Mouse (Mus musculus) kidney, embryonic 16.5 days (tissue): ENCODE results near the gene Rint1. TPM values are rescaled to one million over a fixed set of nuclear protein-coding genes. Genes with fewer than 3 reads are reported as not detected.
A peak's percentile ranks its signal among the peaks of the same experiment; 100 is the strongest.

ENCODE experiments used
- ATAC-seq: fragments of 200-750 bp; cut with Nextera tagmentation; 2 replicates; pipeline ENCODE4 v1.8.0; 2017; ENCODE audit warnings: moderate TSS enrichment; ENCODE audit not compliant: low FRiP score, low TSS enrichment
- H3K27ac ChIP-seq: fragments of 300-500 bp; sonication (generic); 2 replicates; pipeline ENCODE4 v1.5.1; 2014; ENCODE audit warnings: low read length
- H3K27me3 ChIP-seq: fragments of 300-500 bp; sonication (generic); 2 replicates; pipeline ENCODE4 v1.6.1; 2014; ENCODE audit warnings: low read length, control low read depth, mixed read lengths; ENCODE audit not compliant: insufficient read depth
- H3K36me3 ChIP-seq: fragments of 300-500 bp; sonication (generic); 2 replicates; pipeline ENCODE4 v1.6.1; 2014; ENCODE audit warnings: low read length, control low read depth, mixed read lengths; ENCODE audit not compliant: insufficient read depth
- H3K4me1 ChIP-seq: fragments of 300-500 bp; sonication (generic); 2 replicates; pipeline ENCODE4 v1.6.1; 2014; ENCODE audit warnings: low read length, control low read depth, mixed read lengths; ENCODE audit not compliant: insufficient read depth
- H3K4me2 ChIP-seq: fragments of 300-500 bp; sonication (generic); replicated peaks from 2 replicates; pipeline ENCODE4 v1.6.1; 2014; ENCODE audit warnings: low read depth, low read length
- H3K4me3 ChIP-seq: fragments of 300-500 bp; sonication (generic); 2 replicates; pipeline ENCODE4 v1.5.1; 2014; ENCODE audit warnings: mild to moderate bottlenecking, low read length
- H3K9ac ChIP-seq: fragments of 300-500 bp; sonication (generic); replicated peaks from 2 replicates; pipeline ENCODE4 v1.6.1; 2014; ENCODE audit warnings: low read length
- H3K9me3 ChIP-seq: fragments of 300-500 bp; sonication (generic); 2 replicates; pipeline ENCODE4 v1.6.1; 2016; ENCODE audit warnings: low read length, control low read depth
- WGBS: fragments of 180-500 bp; shearing (Covaris S2); extraction: QIAGEN DNeasy Blood & Tissue Kit; methylation state at CpG from one replicate; pipeline ENCODE4 v1.1.7; 2014; 5-methylcytosine and 5-hydroxymethylcytosine counted together
- polyA plus RNA-seq: library from polyadenylated mRNA; unstranded; fragments of >200 nt; fragmentation: Nextera tagmentation; extraction: Ambion mirVana; gene quantifications from 2 replicates; pipeline ENCODE4 v1.2.1, GENCODE M21; 2015

The Rint1 gene
- polyA plus RNA-seq, 1 experiment from 2014 or later: 33.6 TPM

DNA sequence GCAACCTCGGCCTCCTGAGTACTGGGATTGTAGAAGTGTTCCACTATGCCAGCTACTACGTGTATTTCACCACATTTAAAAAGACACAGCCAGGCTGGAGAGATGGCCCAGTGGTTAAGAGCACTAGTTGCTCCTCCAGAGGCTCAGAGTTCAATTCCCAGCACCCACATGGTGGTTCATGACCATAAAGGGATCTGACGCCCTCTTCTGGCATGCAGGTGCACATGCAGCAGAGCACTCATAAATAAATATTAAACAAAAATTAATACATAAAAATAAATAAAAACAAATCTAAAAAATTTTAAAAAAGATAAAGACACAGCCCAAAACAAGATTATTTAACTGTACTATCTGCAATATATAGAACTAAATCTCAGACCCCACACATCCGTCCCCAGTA lies 7.0 kb upstream of the Rint1 start:
- Histone ChIP-seq H3K9me3 (0 out of 2 replicates have a peak, but pooled peaks cover 3% of the 10 kb centered on the region), H3K9ac (no peak overlapping the region)
- WGBS: 84% methylated on average over 4 of the region's 4 CpGs

GRCm38 (mm10) chr5:23781172-23781571 lies 6.3 kb upstream of the Rint1 start:
- Histone ChIP-seq H3K27ac (no peak overlapping the region), H3K4me1 (peaks cover 20% of the 10 kb centered on the region), H3K4me3 (no peak overlapping the region), H3K9me3 (0 out of 2 replicates have a peak, but pooled peaks cover 3% of the 10 kb centered on the region), H3K4me2 (no peak overlapping the region), H3K9ac (no peak overlapping the region), H3K27me3 (no peaks in the 10 kb centered on the region), H3K36me3 (peaks cover 3% of the 10 kb centered on the region; the same call in 1 of the 2 replicates)
- WGBS: 63% methylated on average over 4 of the region's 4 CpGs
- no peak for ATAC-seq

More for the DNA sequence above, 7.0 kb upstream of the Rint1 start:
- Histone ChIP-seq H3K36me3 (peaks cover 5% of the 10 kb centered on the region; the same call in 1 of the 2 replicates), H3K27me3 (no peaks in the 10 kb centered on the region), H3K4me3 (no peak overlapping the region), H3K4me1 (peaks cover 20% of the 10 kb centered on the region), H3K4me2 (no peak overlapping the region), H3K27ac (no peak overlapping the region)
- no peak for ATAC-seq

DNA sequence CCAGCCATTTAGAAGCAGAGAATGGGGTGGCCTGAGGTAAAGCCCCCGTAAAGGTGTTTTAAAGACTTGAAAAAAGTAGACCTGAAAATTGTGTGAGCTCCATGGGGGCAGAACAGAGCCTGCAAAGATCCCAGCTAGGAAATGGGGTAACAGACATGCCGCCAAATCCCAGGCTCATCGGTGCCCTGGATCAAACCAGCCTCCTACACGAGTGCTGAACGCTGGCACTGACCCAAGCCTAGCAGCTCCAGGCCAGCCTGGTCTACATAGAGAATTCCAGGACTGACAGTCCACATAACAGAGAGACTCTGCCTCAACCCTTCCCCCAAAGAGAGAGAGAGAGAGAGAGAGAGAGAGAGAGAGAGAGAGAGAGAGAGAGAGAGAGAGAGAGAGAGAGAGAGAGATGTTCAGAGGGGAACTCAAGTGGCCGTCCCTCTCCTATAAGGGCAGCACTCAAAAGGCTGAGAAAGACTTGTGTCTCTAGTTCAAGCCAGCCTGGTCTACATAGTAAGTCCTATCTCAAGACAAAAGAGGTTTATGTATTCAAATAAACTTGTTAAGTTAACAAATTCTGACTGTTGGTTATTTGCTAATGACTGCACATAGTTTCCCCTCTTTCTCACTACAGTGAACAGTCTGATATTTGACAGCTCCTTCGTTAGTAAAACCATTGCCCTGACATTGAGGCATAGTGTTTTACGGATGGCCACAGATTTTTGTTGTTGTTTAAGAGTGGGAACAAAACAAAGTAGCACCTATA lies 5.3 kb upstream of the Rint1 start:
- Histone ChIP-seq H3K4me2 (peak overlapping the region; percentile 84), H3K36me3 (no peaks in the 10 kb centered on the region), H3K27ac (no peak overlapping the region), H3K9me3 (0 out of 2 replicates have a peak, but pooled peaks cover 3% of the 10 kb centered on the region), H3K4me1 (peaks cover 20% of the 10 kb centered on the region), H3K27me3 (no peaks in the 10 kb centered on the region), H3K9ac (peak overlapping the region; percentile 91), H3K4me3 (peak overlapping the region; percentile 91)
- ATAC-seq: no peak
- WGBS: 45% methylated on average over 8 of the region's 8 CpGs

- Histone ChIP-seq H3K4me1 (peaks cover 20% of the 10 kb centered on the region), H3K27ac (peak within 1 kb of the TSS; percentile 63), H3K9ac (peak within 1 kb of the TSS; percentile 91), H3K27me3 (no peaks in the 10 kb centered on the region), H3K4me2 (peak within 1 kb of the TSS; percentile 84), H3K9me3 (0 out of 2 replicates have a peak, but pooled peaks cover 3% of the 10 kb centered on the region), H3K4me3 (peak within 1 kb of the TSS; percentile 91), H3K36me3 (no peaks in the 10 kb centered on the region)
- WGBS: under 1% methylated on average over 77 of the region's 86 CpGs
- ATAC-seq: peak; percentile 92
Measured at GRCm38 (mm10) chr5:23782931-23783877, 4.3 kb upstream of the Rint1 start, which contains the start of gene Pus7. Gene Pus7 (minus strand): TSS chr5:23783711.

DNA sequence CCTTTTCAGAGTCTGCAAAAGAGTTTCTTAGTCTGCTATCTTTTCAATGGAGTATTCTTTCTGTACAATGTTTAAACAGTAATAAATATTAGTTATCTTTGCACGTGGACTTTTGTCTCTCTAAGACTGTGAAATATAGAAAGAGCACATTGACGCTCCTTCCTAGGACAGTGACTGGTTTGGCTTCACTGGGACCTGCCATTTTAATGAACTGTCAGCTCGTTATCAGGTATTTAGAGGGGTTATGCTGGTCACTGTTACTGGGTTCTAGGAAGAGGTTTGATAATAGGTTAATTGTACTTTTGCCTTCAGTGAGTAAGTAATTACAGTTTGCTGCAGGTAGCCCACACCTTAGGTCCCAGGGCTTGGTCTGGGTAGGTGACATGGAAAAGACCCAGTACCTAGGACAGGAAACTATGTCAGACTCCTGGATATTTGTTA lies 899 bp downstream of the Rint1 start:
- Histone ChIP-seq H3K4me2 (peak overlapping the region; percentile 86), H3K27ac (no peak overlapping the region)
- ATAC-seq: no peak

GRCm38 (mm10) chr5:23789078-23789612 lies 1.6 kb downstream of the Rint1 start:
- WGBS: 84% methylated on average over 4 of the region's 4 CpGs
- 0 out of 2 replicates have a peak, but pooled peaks cover 3% of the 10 kb centered on the region for H3K9me3 ChIP-seq
- H3K4me1 ChIP-seq: peaks cover 7% of the 10 kb centered on the region
- no peak overlapping the region for H3K4me3 ChIP-seq
- peaks cover 16% of the 10 kb centered on the region for H3K36me3 ChIP-seq
- H3K9ac ChIP-seq: no peak overlapping the region
- ATAC-seq: no peak
- H3K27ac ChIP-seq: no peak overlapping the region
- no peak overlapping the region for H3K4me2 ChIP-seq
- no peaks in the 10 kb centered on the region for H3K27me3 ChIP-seq

More for the DNA sequence above, 899 bp downstream of the Rint1 start:
- H3K4me3 ChIP-seq: peak overlapping the region; percentile 93
- 0 out of 2 replicates have a peak, but pooled peaks cover 3% of the 10 kb centered on the region for H3K9me3 ChIP-seq
- H3K4me1 ChIP-seq: peaks cover 7% of the 10 kb centered on the region
- peaks cover 13% of the 10 kb centered on the region for H3K36me3 ChIP-seq
- 50% methylated on average over 3 of the region's 3 CpGs for WGBS
- no peaks in the 10 kb centered on the region for H3K27me3 ChIP-seq
- H3K9ac ChIP-seq: peak overlapping the region; percentile 89

- peaks cover 7% of the 10 kb centered on the region for H3K4me1 ChIP-seq
- no peak for ATAC-seq
- H3K27ac ChIP-seq: no peak overlapping the region
- H3K9ac ChIP-seq: no peak overlapping the region
- H3K36me3 ChIP-seq: peaks cover 26% of the 10 kb centered on the region
- H3K9me3 ChIP-seq: no peaks in the 10 kb centered on the region
- no peak overlapping the region for H3K4me3 ChIP-seq
- H3K4me2 ChIP-seq: no peak overlapping the region
- no peaks in the 10 kb centered on the region for H3K27me3 ChIP-seq
- WGBS: 90% methylated on average over 2 of the region's 2 CpGs
Measured at GRCm38 (mm10) chr5:23792726-23793125, 5.2 kb downstream of the Rint1 start.

DNA sequence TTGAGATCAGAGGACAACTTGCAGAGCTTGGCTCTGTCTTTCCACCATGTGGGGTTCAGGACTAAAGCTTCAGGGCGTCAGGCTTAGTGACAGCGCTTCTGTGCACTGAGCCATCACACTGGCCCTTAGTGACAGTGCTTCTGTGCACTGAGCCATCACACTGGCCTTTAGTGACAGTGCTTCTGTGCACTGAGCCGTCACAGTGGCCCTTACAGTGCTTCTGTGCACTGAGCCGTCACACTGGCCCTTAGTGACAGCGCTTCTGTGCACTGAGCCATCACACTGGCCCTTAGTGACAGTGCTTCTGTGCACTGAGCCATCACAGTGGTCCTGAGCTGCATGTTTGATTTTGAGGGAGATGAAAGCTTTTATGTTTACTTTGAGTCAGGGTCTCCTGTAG lies 27.3 kb downstream of the Rint1 start:
- Histone ChIP-seq H3K4me3 (no peak overlapping the region), H3K9ac (no peak overlapping the region), H3K4me2 (no peak overlapping the region), H3K27me3 (no peaks in the 10 kb centered on the region), H3K27ac (no peak overlapping the region), H3K4me1 (no peaks in the 10 kb centered on the region), H3K9me3 (no peaks in the 10 kb centered on the region; the same call in 1 of the 2 replicates), H3K36me3 (peaks cover 77% of the 10 kb centered on the region)
- peak; percentile 90 for ATAC-seq
- WGBS: 50% methylated on average over 5 of the region's 5 CpGs

DNA sequence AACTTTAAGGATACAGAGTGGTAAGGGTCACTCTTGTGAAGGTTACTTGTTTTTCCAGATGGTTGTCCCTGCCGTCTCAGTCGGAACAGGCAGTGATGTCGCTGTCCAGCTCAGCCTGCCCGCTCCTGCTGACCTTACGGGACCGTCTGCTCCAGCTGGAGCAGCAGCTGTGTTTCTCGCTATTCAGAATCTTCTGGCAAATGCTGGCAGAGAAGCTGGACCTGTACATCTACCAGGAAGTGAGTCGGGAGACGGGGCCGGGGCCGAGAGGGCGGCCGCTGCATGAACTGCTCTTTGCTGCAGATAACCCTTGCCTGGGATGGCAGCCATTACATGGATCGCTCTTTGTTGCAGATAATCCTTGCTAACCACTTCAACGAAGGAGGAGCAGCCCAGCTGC lies 29.2 kb downstream of the Rint1 start:
- Histone ChIP-seq H3K27me3 (no peaks in the 10 kb centered on the region), H3K4me2 (no peak overlapping the region), H3K9ac (no peak overlapping the region), H3K9me3 (no peaks in the 10 kb centered on the region; the same call in 1 of the 2 replicates), H3K4me1 (no peaks in the 10 kb centered on the region), H3K36me3 (peaks cover 66% of the 10 kb centered on the region), H3K4me3 (no peak overlapping the region), H3K27ac (no peak overlapping the region)
- no peak for ATAC-seq
- 82% methylated on average over 15 of the region's 15 CpGs for WGBS
